Mouse (Mus musculus) CH12.LX (cell line): ENCODE data around the gene Syngap1. TPM values are rescaled to one million over a fixed set of nuclear protein-coding genes. Genes with fewer than 3 reads are reported as not detected.

Experiments
- DNase-seq: peaks from one replicate; pipeline ENCODE4 v3.0.0-alpha.2; 2013; ENCODE audit errors: extremely low read depth
- H3K27ac ChIP-seq: 2 replicates; pipeline ENCODE4 v1.5.1; 2012; ENCODE audit warnings: low read depth, mild to moderate bottlenecking, control low read depth, moderate library complexity; ENCODE audit not compliant: insufficient read depth
- H3K27me3 ChIP-seq: replicated peaks from 2 replicates; pipeline ENCODE3; 2012; ENCODE audit warnings: inconsistent platforms
- H3K36me3 ChIP-seq, 2 experiments: replicated peaks in 1 of 2; 2 replicates each; pipeline versions ENCODE3 to v1.6.1; 2012; ENCODE audit warnings: inconsistent platforms in 1 of 2, low read length in 1 of 2, mild to moderate bottlenecking in 1 of 2, mixed read lengths in 1 of 2, moderate library complexity in 1 of 2; ENCODE audit not compliant: control insufficient read depth in 1 of 2, insufficient read depth in 1 of 2
- H3K4me1 ChIP-seq, 2 experiments: 2 replicates each; pipeline ENCODE4 v1.6.1; 2012; ENCODE audit warnings: inconsistent platforms in 1 of 2, moderate library complexity in 1 of 2; ENCODE audit not compliant: insufficient read depth in 2 of 2, control insufficient read depth in 1 of 2
- H3K4me2 ChIP-seq: 2 replicates; pipeline ENCODE4 v1.6.1; 2012; ENCODE audit warnings: low read depth, mild to moderate bottlenecking, control low read depth; ENCODE audit not compliant: poor library complexity, insufficient read depth, severe bottlenecking
- H3K4me3 ChIP-seq, 3 experiments: fragments of 150-350 bp in 1 of 3; sonication (generic) in 1 of 3; replicated peaks in 1 of 3; 2 replicates each; pipeline versions ENCODE3 to v1.5.1; 2011 to 2012; ENCODE audit warnings: low read depth in 2 of 3, low read length in 2 of 3, mild to moderate bottlenecking in 2 of 3, moderate library complexity in 2 of 3, control low read depth in 1 of 3, improper control_type of control experiment in 1 of 3, inconsistent platforms in 1 of 3, mixed read lengths in 1 of 3; ENCODE audit not compliant: poor library complexity in 1 of 3
- H3K79me2 ChIP-seq: replicated peaks from 2 replicates; pipeline ENCODE4 v1.6.1; 2012; ENCODE audit warnings: mild to moderate bottlenecking, moderate library complexity; ENCODE audit not compliant: control insufficient read depth, poor library complexity, insufficient read depth, severe bottlenecking; ENCODE audit errors: extremely low read depth
- H3K9ac ChIP-seq: 2 replicates; pipeline ENCODE4 v1.6.1; 2012; ENCODE audit warnings: low read depth, mild to moderate bottlenecking, control low read depth, moderate library complexity; ENCODE audit not compliant: insufficient read depth
- H3K9me3 ChIP-seq: replicated peaks from 2 replicates; pipeline ENCODE3; 2012; ENCODE audit warnings: low read length, inconsistent platforms, mixed read lengths
- EP300 ChIP-seq: IDR thresholded peaks from 2 replicates; pipeline ENCODE4 v1.6.1; 2011; ENCODE audit warnings: low read length, improper control_type of control experiment
- HCFC1 ChIP-seq: IDR thresholded peaks from 2 replicates; pipeline ENCODE4 v1.6.1; 2012; ENCODE audit warnings: low read depth, mild to moderate bottlenecking, inconsistent platforms, low read length, improper control_type of control experiment
- MYC ChIP-seq: IDR thresholded peaks from 2 replicates; pipeline ENCODE4 v1.6.1; 2011; ENCODE audit warnings: low read depth, mild to moderate bottlenecking, improper control_type of control experiment, low read length
- RAD21 ChIP-seq: IDR thresholded peaks from 2 replicates; pipeline ENCODE4 v1.6.1; 2011; ENCODE audit warnings: low read depth, mild to moderate bottlenecking, low read length, improper control_type of control experiment, moderate library complexity
- RCOR1 ChIP-seq: conservative IDR thresholded peaks from 2 replicates; pipeline ENCODE4 v1.6.1; 2012; ENCODE audit warnings: low read depth, mild to moderate bottlenecking, inconsistent platforms, low read length, improper control_type of control experiment
- SIN3A ChIP-seq: IDR thresholded peaks from 2 replicates; pipeline ENCODE4 v1.6.1; 2012; ENCODE audit warnings: low read length, improper control_type of control experiment, inconsistent platforms
- TBP ChIP-seq: conservative IDR thresholded peaks from 2 replicates; pipeline ENCODE4 v1.6.1; 2011; ENCODE audit warnings: low read depth, low read length, improper control_type of control experiment
- UBTF ChIP-seq: IDR thresholded peaks from 2 replicates; pipeline ENCODE4 v1.6.1; 2012; ENCODE audit warnings: low read depth, mild to moderate bottlenecking, inconsistent platforms, low read length, improper control_type of control experiment, moderate library complexity
- dilution Hi-C: fragments of 300-500 bp; cut with MboI; formaldehyde crosslinking; loops from 2 replicates; pipeline ENCODE4 v1.14.3; 2020; ENCODE audit warnings: low sequenced_read_pairs; ENCODE audit not compliant: extremely low pct_unique_long_range_greater_than_20kb, extremely low pct_ligation_motif_present
- in situ Hi-C: fragments of 300-500 bp; cut with MboI; formaldehyde crosslinking; loops from 3 replicates; pipeline ENCODE4 v1.14.3; 2019; ENCODE audit warnings: low sequenced_read_pairs, low pct_ligation_motif_present, low pct_unique_long_range_greater_than_20kb, mixed read lengths
- polyA plus RNA-seq: library from polyadenylated mRNA; unstranded; fragments of >175 nt; gene quantifications from 2 replicates; pipeline ENCODE4 v1.2.1, GENCODE M21; 2012; ENCODE audit warnings: low read depth; ENCODE audit not compliant: insufficient read length
- total RNA-seq, 2 experiments: library from RNA; depleted of rRNA; stranded (reverse); fragments of 300-350 nt in 1 of 2; fragments of >200 nt in 1 of 2; gene quantifications; 2 replicates each; pipeline ENCODE4 v1.2.3; 2012 to 2014

The Syngap1 gene
- total and polyA plus RNA-seq, 3 experiments: 1.3 to 2.4 TPM; not detected in 1

DNA sequence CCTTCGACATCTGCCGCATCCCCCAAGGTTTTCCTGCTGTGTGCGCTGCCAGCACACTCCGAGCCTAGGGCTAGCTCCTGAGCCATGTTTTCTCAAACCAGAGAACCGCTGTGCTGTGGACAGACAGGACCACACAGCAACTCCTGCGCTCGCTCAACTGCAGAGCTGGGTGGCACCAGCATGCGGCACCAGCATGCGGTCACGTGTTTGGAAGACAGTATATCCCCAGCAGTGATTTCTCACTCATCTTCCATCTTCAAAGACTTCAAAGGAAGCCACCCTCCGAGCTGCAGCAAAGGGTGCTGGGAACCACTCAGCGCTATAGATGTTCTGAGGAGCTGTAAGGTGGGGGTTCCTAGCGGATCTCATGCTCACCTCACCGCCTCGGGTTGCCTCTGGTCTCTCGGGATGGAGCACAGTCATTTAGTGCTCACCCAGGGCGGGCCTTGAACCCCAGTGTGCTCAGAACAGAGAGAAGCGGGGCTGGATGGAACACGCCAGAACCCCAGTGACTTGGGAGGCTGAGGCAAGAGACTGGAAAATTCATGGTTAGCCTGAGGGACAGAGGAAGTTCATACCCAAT, 63.9 kb downstream of the Syngap1 start:
- in situ Hi-C loops: no loop called here
- DNase-seq: no peak
- Histone ChIP-seq H3K79me2 (no peaks in the 10 kb centered on the region), H3K4me3 (no peak overlapping the region), H3K4me2 (no peak overlapping the region), H3K9ac (no peak overlapping the region), H3K9me3 (peaks cover 2% of the 10 kb centered on the region), H3K36me3 (no peaks in the 10 kb centered on the region), H3K27me3 (no peaks in the 10 kb centered on the region), H3K4me1 (peaks cover 0 to 21% of the 10 kb centered on the region in 2 experiments; a peak in 2 of 4 replicates), H3K27ac (no peak overlapping the region)
- TF ChIP-seq RAD21: no peak
- dilution Hi-C loops: no loop called here

DNA sequence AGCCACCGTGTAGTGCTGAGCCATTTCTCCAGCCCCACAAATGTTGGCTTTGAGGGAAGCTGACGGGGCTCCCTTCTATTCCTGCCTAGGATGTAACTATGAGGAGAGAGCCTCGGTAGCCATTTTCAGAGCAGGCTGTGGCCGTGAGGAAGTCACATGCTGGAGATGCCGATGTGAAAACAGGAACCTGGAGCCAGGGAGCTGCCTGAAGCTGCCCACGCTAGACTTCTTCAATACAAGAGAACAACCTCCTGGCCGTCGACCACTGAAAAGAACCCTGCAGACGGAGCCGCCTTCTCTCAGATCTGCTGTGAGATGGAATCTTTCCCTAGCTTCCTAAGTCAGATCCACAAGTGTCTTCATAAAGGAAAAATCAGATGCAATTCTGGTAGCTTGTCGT, 64.6 kb downstream of the Syngap1 start:
- dilution Hi-C loops: no loop called here
- DNase-seq: no peak
- in situ Hi-C loops: no loop called here
- Histone ChIP-seq H3K4me3 (no peak overlapping the region), H3K4me2 (no peak overlapping the region), H3K9ac (no peak overlapping the region), H3K36me3 (no peaks in the 10 kb centered on the region), H3K9me3 (peaks cover 2% of the 10 kb centered on the region), H3K27me3 (no peaks in the 10 kb centered on the region), H3K27ac (no peak overlapping the region), H3K79me2 (no peaks in the 10 kb centered on the region), H3K4me1 (peaks cover 0 to 21% of the 10 kb centered on the region in 2 experiments; a peak in 2 of 4 replicates)
- TF ChIP-seq MYC: no peak

DNA sequence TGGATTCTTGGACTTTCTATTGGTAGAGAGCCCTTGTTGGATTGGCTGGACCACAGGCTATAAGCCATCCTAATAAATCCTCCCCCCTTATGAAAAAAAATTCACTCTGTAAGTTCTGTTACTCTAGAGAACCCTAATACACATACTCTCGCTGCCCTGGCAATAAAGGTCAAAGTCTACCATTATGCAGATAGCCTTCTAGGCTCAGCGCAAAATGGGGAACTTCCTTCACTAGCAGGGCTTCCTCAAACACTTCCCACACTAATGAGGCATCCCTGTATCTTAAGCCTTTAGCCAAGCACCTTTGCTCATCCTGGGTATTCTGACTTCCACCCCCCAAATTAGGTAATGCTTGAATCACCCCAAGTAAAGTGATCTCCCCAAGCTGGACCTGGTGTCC, 67.2 kb downstream of the Syngap1 start:
- Histone ChIP-seq H3K4me3 (no peak overlapping the region), H3K4me1 (peaks cover 6 to 42% of the 10 kb centered on the region in 2 experiments), H3K79me2 (no peaks in the 10 kb centered on the region), H3K4me2 (no peak overlapping the region), H3K27ac (no peak overlapping the region), H3K27me3 (no peaks in the 10 kb centered on the region), H3K9me3 (peaks cover 2% of the 10 kb centered on the region), H3K9ac (no peak overlapping the region), H3K36me3 (no peaks in the 10 kb centered on the region)
- no peak for TF ChIP-seq EP300
- no peak for TF ChIP-seq TBP
- TF ChIP-seq RCOR1: no peak
- TF ChIP-seq SIN3A: no peak
- TF ChIP-seq UBTF: no peak
- TF ChIP-seq HCFC1: no peak
- in situ Hi-C loops: no loop called here
- no peak for DNase-seq
- dilution Hi-C loops: no loop called here
